Mouse (Mus musculus): ENCODE measurements around the gene Gpc5.
"Not testable (repeated sequence)": the region's sequence is repeated elsewhere in the genome, so short reads cannot be mapped to it uniquely, and the experiment has no call there.

- TF ChIP-seq POLR2A (IDR thresholded peaks at IDR 0.05; ENCODE audit: borderline replicate concordance, extremely low read depth, insufficient read depth, insufficient read length, poor library complexity, severe bottlenecking); CTCF (IDR thresholded peaks at IDR 0.05; ENCODE audit: borderline replicate concordance, extremely low read depth, insufficient read depth, insufficient read length): not testable (repeated sequence)
Measured at GRCm38 (mm10) chr14:115066164-115066563, 25.9 kb upstream of the Gpc5 start.

Data from brain, embryonic 14.5 days (tissue).